Mouse (Mus musculus) left cerebral cortex, adult 2 months (tissue): ENCODE results near the gene Scnn1a. TPM values are rescaled to one million over a fixed set of nuclear protein-coding genes. Genes with fewer than 3 reads are reported as not detected.

Source experiments
- DNase-seq, 2 experiments: peaks; one replicate each; pipeline ENCODE4 v3.0.0; 2021 to 2022; ENCODE audit warnings: low spot score in 2 of 2, mixed read lengths in 1 of 2; ENCODE audit errors: extremely low spot score in 1 of 2
- H3K27ac ChIP-seq: fragments of 200-600 bp; 2 replicates; pipeline ENCODE4 v1.8.1; 2022
- H3K4me3 ChIP-seq: fragments of 200-600 bp; 2 replicates; pipeline ENCODE4 v1.8.1; 2022
- CTCF ChIP-seq: fragments of 200-600 bp; IDR thresholded peaks from 2 replicates; pipeline ENCODE4 v1.8.1; 2022; ENCODE audit warnings: antibody characterized with exemption, mild to moderate bottlenecking, moderate library complexity
- intact Hi-C: fragments of 180-260 bp; cut with DNase I; formaldehyde crosslinking; loops from one replicate; pipeline ENCODE4 v1.15.1; 2025
- total RNA-seq, 2 experiments: library from RNA; stranded (reverse); gene quantifications; 2 replicates each; pipeline ENCODE4 v1.2.3; 2021

Gene Scnn1a
- total RNA-seq, 2 experiments from 2014 or later: 2.5 to 2.7 TPM

DNA sequence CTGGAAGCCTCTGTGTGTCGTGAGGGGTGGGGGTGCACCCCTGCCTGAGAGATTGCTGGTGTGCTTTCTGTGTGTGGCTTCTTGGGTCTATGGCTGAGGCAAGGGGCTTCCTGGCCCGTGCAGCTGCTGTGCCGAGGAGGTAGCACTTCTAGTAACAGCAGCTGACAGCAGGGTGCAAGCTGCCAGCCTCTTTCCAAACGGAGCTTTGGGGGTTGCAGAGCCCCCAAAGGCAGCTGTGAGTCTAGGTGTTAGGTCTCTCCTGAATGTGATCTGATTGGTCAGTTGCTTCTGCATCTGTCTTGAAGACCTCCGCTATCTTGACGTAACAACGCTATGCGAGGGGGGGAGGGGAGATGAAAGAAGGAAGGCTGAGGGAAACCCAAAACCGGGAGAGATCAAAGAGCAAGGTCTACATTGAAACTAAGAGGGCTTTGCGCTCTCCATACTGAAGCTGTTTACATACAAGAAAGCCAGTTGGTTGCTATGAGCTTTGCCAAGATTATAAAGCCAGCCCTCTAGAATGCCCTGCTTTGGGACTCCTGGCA is 34.8 kb downstream of the Scnn1a start:
- Histone ChIP-seq H3K27ac (no peak overlapping the region), H3K4me3 (no peak overlapping the region)
- TF ChIP-seq CTCF: no peak
- DNase-seq: no peak
- intact Hi-C loops: no loop called here

DNA sequence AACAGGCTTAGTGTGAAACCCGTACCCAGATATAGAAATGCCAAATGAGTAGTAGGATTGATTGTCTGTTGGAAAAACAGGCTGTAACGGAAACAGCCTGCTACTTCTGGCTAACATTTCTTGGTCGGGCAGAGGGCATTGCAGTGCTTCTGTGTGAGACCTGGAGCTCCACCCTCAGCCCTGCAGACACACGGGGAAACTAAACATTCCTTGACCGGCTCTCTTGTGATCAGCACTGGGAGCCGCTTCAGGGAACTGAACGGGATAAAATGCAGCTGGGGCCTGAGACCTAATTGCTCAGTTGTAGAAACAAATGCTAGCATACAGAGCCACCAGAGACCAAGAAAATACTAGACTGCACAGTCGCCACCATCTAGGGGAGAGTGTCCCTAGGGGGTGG is 35.8 kb downstream of the Scnn1a start:
- intact Hi-C loops: no loop called here
- H3K27ac ChIP-seq: no peak overlapping the region
- TF ChIP-seq CTCF: no peak
- no peak overlapping the region for H3K4me3 ChIP-seq
- no peak for DNase-seq

GRCm38 (mm10) chr6:125357334-125357733 is 36.9 kb downstream of the Scnn1a start:
- no peak for TF ChIP-seq CTCF
- H3K27ac ChIP-seq: no peak overlapping the region
- intact Hi-C loops: no loop called here
- no peak for DNase-seq
- no peak overlapping the region for H3K4me3 ChIP-seq

DNA sequence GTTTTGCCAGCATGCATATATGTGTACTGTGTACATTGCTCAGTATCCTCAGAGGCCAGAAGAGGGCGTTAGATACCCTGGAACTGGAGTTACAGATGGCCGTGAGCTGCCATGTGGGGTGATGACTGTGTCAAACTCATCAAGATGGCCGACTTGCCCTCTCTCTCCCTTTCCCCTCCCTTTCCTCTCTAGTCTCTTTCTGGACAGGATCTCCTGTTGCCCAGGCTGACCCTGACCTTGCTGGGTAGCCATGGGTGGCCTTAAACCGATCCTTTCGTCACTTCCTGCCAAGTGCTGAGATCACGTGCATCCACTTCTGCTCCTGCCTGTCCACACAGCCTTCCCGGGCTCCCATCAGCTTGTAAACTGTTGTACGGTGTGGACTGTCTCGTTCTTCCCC is 39.5 kb downstream of the Scnn1a start:
- H3K27ac ChIP-seq: no peak overlapping the region
- no peak for DNase-seq
- no peak overlapping the region for H3K4me3 ChIP-seq
- no peak; the same call in 1 of the 2 replicates for TF ChIP-seq CTCF
- intact Hi-C loops: no loop called here

- H3K27ac ChIP-seq: no peak overlapping the region
- H3K4me3 ChIP-seq: no peak overlapping the region
- no peak for TF ChIP-seq CTCF
- no peak for DNase-seq
- intact Hi-C loops: no loop called here
These were observed 40.4 kb downstream of the Scnn1a start for GRCm38 (mm10) chr6:125360846-125361245.

GRCm38 (mm10) chr6:125361467-125362291 is 41.2 kb downstream of the Scnn1a start:
- Histone ChIP-seq H3K4me3 (no peak overlapping the region), H3K27ac (no peak overlapping the region)
- TF ChIP-seq CTCF: peak; percentile 54
- intact Hi-C loops: loop anchor here (2.0 kb wide), 1 partner anchor 243 kb away; no protein-coding TSS in a partner anchor
- peak; percentile 29 to 35 for DNase-seq

- Histone ChIP-seq H3K27ac (no peak overlapping the region), H3K4me3 (no peak overlapping the region)
- no peak for DNase-seq
- intact Hi-C loops: loop anchor here (2.0 kb wide), 1 partner anchor 242 kb away; no protein-coding TSS in a partner anchor
- TF ChIP-seq CTCF: no peak
These were observed 42.6 kb downstream of the Scnn1a start for GRCm38 (mm10) chr6:125363021-125363420.

GRCm38 (mm10) chr6:125363451-125364242 is 43.2 kb downstream of the Scnn1a start:
- TF ChIP-seq CTCF: no peak; the same call in none of the 2 replicates

GRCm38 (mm10) chr6:125364448-125364847 is 44.0 kb downstream of the Scnn1a start:
- no peak for DNase-seq
- intact Hi-C loops: no loop called here
- peak; percentile 33 for TF ChIP-seq CTCF
- Histone ChIP-seq H3K27ac (no peak overlapping the region), H3K4me3 (no peak overlapping the region)

More at GRCm38 (mm10) chr6:125363451-125364242, 43.2 kb downstream of the Scnn1a start:
- H3K4me3 ChIP-seq: no peak overlapping the region
- no peak for DNase-seq
- intact Hi-C loops: loop anchor here (2.0 kb wide), 1 partner anchor 241 kb away; no protein-coding TSS in a partner anchor
- no peak overlapping the region for H3K27ac ChIP-seq

DNA sequence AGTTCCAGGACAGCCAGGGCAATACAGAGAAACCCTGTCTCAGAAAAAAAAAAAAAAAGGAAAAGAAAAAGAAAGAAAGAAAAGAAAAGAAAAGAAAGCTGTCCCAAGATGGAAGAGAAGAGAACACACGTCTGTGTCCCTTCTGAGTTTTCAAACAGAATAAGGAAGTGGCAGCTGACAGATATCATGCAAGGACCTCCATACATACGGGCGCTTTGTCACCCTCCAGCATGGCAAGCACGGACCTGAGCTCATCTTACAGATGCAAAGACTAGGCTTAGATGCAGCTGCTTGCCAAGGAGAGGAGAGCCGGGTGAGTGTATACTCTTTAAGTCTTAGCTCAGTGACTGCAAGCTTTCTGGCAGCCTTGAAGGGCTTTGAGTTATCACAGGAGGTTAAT is 45.1 kb downstream of the Scnn1a start:
- Histone ChIP-seq H3K27ac (no peak overlapping the region), H3K4me3 (no peak overlapping the region)
- DNase-seq: no peak
- TF ChIP-seq CTCF: no peak
- intact Hi-C loops: no loop called here

- TF ChIP-seq CTCF: peak; percentile 30
- H3K27ac ChIP-seq: no peak overlapping the region
- intact Hi-C loops: loop anchor here (2.0 kb wide), 1 partner anchor 91 kb away; no protein-coding TSS in a partner anchor
- H3K4me3 ChIP-seq: no peak overlapping the region
- no peak for DNase-seq
These were observed 45.7 kb downstream of the Scnn1a start for GRCm38 (mm10) chr6:125366133-125366532.
